Mouse (Mus musculus) T-helper 17 cell (primary cell): ENCODE measurements around the gene Dnajc6.

Source experiments
- in situ Hi-C, 2 experiments: fragments of 300-600 bp; cut with MboI, MseI; formaldehyde crosslinking; loops; 1 replicate in 1 of 2; 2 replicates in 1 of 2; pipeline ENCODE4 v1.15.1; 2025; ENCODE audit warnings: high pct_unique_total_duplicates in 2 of 2

Gene Dnajc6

GRCm38 (mm10) chr4:101505966-101506365 lies 9.5 kb downstream of the Dnajc6 start:
- in situ Hi-C loops, result loop anchor here (5.0 to 10.0 kb wide), 2 partner anchors 91 to 1709 kb away; partner anchors contain the start of gene Slc35d1 (in 1 of the 2)

GRCm38 (mm10) chr4:101506372-101506771 lies 9.9 kb downstream of the Dnajc6 start:
- in situ Hi-C loops, result loop anchor here (5.0 to 10.0 kb wide), 2 partner anchors 91 to 1708 kb away; partner anchors contain the start of gene Slc35d1 (in 1 of the 2)

GRCm38 (mm10) chr4:101507571-101508422 lies 11.3 kb downstream of the Dnajc6 start:
- in situ Hi-C loops, result loop anchor here (5.0 to 10.0 kb wide), 2 partner anchors 90 to 1707 kb away; partner anchors contain the start of gene Slc35d1 (in 1 of the 2)

- in situ Hi-C loops, result loop anchor here (5.0 to 10.0 kb wide), 2 partner anchors 89 to 1706 kb away; partner anchors contain the start of gene Slc35d1 (in 1 of the 2)
These were observed 12.0 kb downstream of the Dnajc6 start for GRCm38 (mm10) chr4:101508431-101508830.

- in situ Hi-C loops, result loop anchor here (5.0 to 10.0 kb wide), 2 partner anchors 88 to 1706 kb away; partner anchors contain the start of gene Slc35d1 (in 1 of the 2)
These were observed 12.6 kb downstream of the Dnajc6 start for GRCm38 (mm10) chr4:101508851-101509577.

- in situ Hi-C loops, result loop anchor here in 1 of 2 experiments (5.0 to 10.0 kb wide), 3 partner anchors 82 to 484 kb away; no protein-coding TSS in a partner anchor
These were observed 13.9 kb downstream of the Dnajc6 start for GRCm38 (mm10) chr4:101510111-101510903.

GRCm38 (mm10) chr4:101510904-101511210 lies 14.4 kb downstream of the Dnajc6 start:
- in situ Hi-C loops, result loop anchor here in 1 of 2 experiments (5.0 to 10.0 kb wide), 3 partner anchors 81 to 484 kb away; no protein-coding TSS in a partner anchor

GRCm38 (mm10) chr4:101511768-101512521 lies 15.5 kb downstream of the Dnajc6 start:
- in situ Hi-C loops, result loop anchor here in 1 of 2 experiments (5.0 to 10.0 kb wide), 3 partner anchors 80 to 483 kb away; no protein-coding TSS in a partner anchor

GRCm38 (mm10) chr4:101513251-101513650 lies 16.8 kb downstream of the Dnajc6 start:
- in situ Hi-C loops, result loop anchor here in 1 of 2 experiments (5.0 to 10.0 kb wide), 3 partner anchors 79 to 482 kb away; no protein-coding TSS in a partner anchor

- in situ Hi-C loops, result loop anchor here in 1 of 2 experiments (10.0 kb wide), 1 partner anchor 479 kb away; no protein-coding TSS in a partner anchor
These were observed 19.4 kb downstream of the Dnajc6 start for GRCm38 (mm10) chr4:101515853-101516252.

- in situ Hi-C loops, result loop anchor here in 1 of 2 experiments (10.0 kb wide), 1 partner anchor 478 kb away; no protein-coding TSS in a partner anchor
These were observed 20.2 kb downstream of the Dnajc6 start for GRCm38 (mm10) chr4:101516434-101517168.

GRCm38 (mm10) chr4:101531901-101532300 lies 35.5 kb downstream of the Dnajc6 start:
- in situ Hi-C loops, result no loop called here

- in situ Hi-C loops, result no loop called here
These were observed 44.1 kb downstream of the Dnajc6 start for GRCm38 (mm10) chr4:101540516-101540915.

GRCm38 (mm10) chr4:101549958-101550591 lies 53.6 kb downstream of the Dnajc6 start:
- in situ Hi-C loops, result no loop called here

GRCm38 (mm10) chr4:101550671-101551161 lies 54.3 kb downstream of the Dnajc6 start:
- in situ Hi-C loops, result no loop called here

GRCm38 (mm10) chr4:101551425-101551824 lies 55.0 kb downstream of the Dnajc6 start:
- in situ Hi-C loops, result no loop called here

GRCm38 (mm10) chr4:101552372-101552771 lies 55.9 kb downstream of the Dnajc6 start:
- in situ Hi-C loops, result no loop called here

GRCm38 (mm10) chr4:101555016-101555415 lies 58.6 kb downstream of the Dnajc6 start:
- in situ Hi-C loops, result no loop called here
